Mouse (Mus musculus) hematopoietic stem cell, adult 5-6 weeks (primary cell): ENCODE measurements around the gene Gps2. TPM values are rescaled to one million over a fixed set of nuclear protein-coding genes. Genes with fewer than 3 reads are reported as not detected.
"Not testable (repeated sequence)": the region's sequence is repeated elsewhere in the genome, so short reads cannot be mapped to it uniquely, and the experiment has no call there.

Experiments used
- ATAC-seq, 2 experiments: fragments of 125-278 bp in 1 of 2; replicated peaks in 1 of 2; 2 replicates each; pipeline ENCODE4 v1.8.0; 2016 to 2017; ENCODE audit warnings: inconsistent platforms in 2 of 2, mild to moderate bottlenecking in 2 of 2, moderate number of reproducible peaks in 2 of 2, low read depth in 1 of 2, moderate TSS enrichment in 1 of 2; ENCODE audit not compliant: low FRiP score in 2 of 2, poor library complexity in 2 of 2, severe bottlenecking in 2 of 2, insufficient read depth in 1 of 2, low TSS enrichment in 1 of 2
- total RNA-seq: library from RNA; stranded (forward); fragments of 172-1452, 232-1000 nt; gene quantifications from 2 replicates; pipeline ENCODE4 v1.2.3, GENCODE M21; 2017

Gene Gps2
- total RNA-seq, 1 experiment from 2014 or later, result 64.9 TPM

GRCm38 (mm10) chr11:69922796-69923195, 9.1 kb downstream of the Gps2 start:
- ATAC-seq, result no peak

GRCm38 (mm10) chr11:69927501-69927900, 13.8 kb downstream of the Gps2 start:
- ATAC-seq, result no peak

- no peak for ATAC-seq
Measured at GRCm38 (mm10) chr11:69929712-69930111, 16.0 kb downstream of the Gps2 start.

GRCm38 (mm10) chr11:69930176-69930575, 16.5 kb downstream of the Gps2 start:
- ATAC-seq, result not testable (repeated sequence)

GRCm38 (mm10) chr11:69930967-69931537, 17.4 kb downstream of the Gps2 start:
- peak; percentile 87 to 95 for ATAC-seq

GRCm38 (mm10) chr11:69931769-69932168, 18.1 kb downstream of the Gps2 start:
- no peak for ATAC-seq

- no peak for ATAC-seq
Measured at GRCm38 (mm10) chr11:69932254-69932653, 18.6 kb downstream of the Gps2 start.

GRCm38 (mm10) chr11:69933066-69933465, 19.4 kb downstream of the Gps2 start:
- no peak for ATAC-seq

- ATAC-seq, result peak; percentile 61 to 69
Measured at GRCm38 (mm10) chr11:69934169-69934568, 20.5 kb downstream of the Gps2 start.

- no peak for ATAC-seq
Measured at GRCm38 (mm10) chr11:69934681-69935080, 21.0 kb downstream of the Gps2 start.

- peak in 1 of 2 experiments; percentile 33; a peak in 3 of 4 replicates for ATAC-seq
Measured at GRCm38 (mm10) chr11:69935137-69935879, 21.6 kb downstream of the Gps2 start, which contains the start of gene Ybx2. Ybx2 (plus strand) TSS chr11:69935796.

- ATAC-seq, result no peak
Measured at GRCm38 (mm10) chr11:69936156-69936555, 22.5 kb downstream of the Gps2 start.

GRCm38 (mm10) chr11:69936714-69937347, 23.1 kb downstream of the Gps2 start:
- no peak for ATAC-seq

- ATAC-seq, result no peak
Measured at GRCm38 (mm10) chr11:69937385-69937784, 23.7 kb downstream of the Gps2 start.

GRCm38 (mm10) chr11:69937834-69938233, 24.1 kb downstream of the Gps2 start:
- ATAC-seq, result no peak

- no peak for ATAC-seq
Measured at GRCm38 (mm10) chr11:69938401-69938979, 24.8 kb downstream of the Gps2 start.

- ATAC-seq, result no peak
Measured at GRCm38 (mm10) chr11:69939181-69939580, 25.5 kb downstream of the Gps2 start.

GRCm38 (mm10) chr11:69939731-69940130, 26.0 kb downstream of the Gps2 start:
- no peak for ATAC-seq
